Mouse (Mus musculus): ENCODE results near the gene D11Wsu47e. TPM values are rescaled to one million over a fixed set of nuclear protein-coding genes. Genes with fewer than 3 reads are reported as not detected.

The D11Wsu47e gene
- polyA plus RNA-seq, 1 experiment from 2014 or later, result 9.5 TPM

DNA sequence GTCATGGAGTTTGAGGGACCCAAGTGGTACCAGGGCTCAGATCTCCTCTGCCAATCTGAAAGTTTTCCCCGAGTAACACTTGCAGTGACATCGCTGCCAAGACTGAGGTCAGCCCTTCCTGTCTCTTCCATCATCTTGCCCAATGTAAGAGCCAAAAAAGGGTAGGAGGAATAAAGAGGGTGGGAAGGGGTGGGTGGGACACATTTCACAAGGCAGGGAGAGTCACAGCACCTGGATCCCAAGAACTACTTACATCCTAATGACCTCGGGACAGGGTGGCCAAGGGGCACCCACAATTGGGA is 53.3 kb downstream of the D11Wsu47e start:
- Histone ChIP-seq H3K9ac (no peak overlapping the region), H3K27me3 (no peaks in the 10 kb centered on the region), H3K4me2 (no peak overlapping the region), H3K4me3 (replicated peaks) (no peak overlapping the region), H3K27ac (no peak overlapping the region), H3K36me3 (peaks cover 32% of the 10 kb centered on the region), H3K4me1 (replicated peaks) (peaks cover 84% of the 10 kb centered on the region), H3K9me3 (replicated peaks) (no peaks in the 10 kb centered on the region)
- no peak for ATAC-seq (ENCODE audit: low read depth)
- 73% methylated on average over 3 of the region's 3 CpGs for WGBS (ENCODE audit: insufficient replicate concordance)
- DNase-seq, result no peak

DNA sequence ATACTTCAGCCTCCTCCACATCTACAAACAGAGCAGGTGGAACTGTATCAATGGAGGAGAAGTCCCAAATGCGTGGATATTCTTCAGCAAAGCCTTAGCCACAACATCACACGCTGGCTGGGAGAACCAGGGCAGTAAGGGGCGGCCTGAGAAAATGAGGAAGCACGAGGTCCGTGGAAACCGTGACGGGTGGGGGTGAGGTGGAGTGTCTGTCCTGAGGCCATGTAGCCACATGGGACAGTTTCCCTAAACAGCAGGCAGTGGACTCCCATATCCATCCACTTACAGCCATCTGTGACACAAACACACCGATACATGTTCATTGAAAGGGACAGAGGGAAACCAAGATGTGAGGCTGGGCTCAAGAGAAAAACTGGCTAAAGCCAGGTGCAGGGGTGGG is 53.7 kb downstream of the D11Wsu47e start:
- H3K27me3 ChIP-seq, result no peaks in the 10 kb centered on the region
- no peak for DNase-seq
- H3K4me2 ChIP-seq, result no peak overlapping the region
- H3K36me3 ChIP-seq, result peaks cover 36% of the 10 kb centered on the region
- H3K27ac ChIP-seq, result no peak overlapping the region
- H3K9ac ChIP-seq, result no peak overlapping the region
- peaks cover 80% of the 10 kb centered on the region for H3K4me1 ChIP-seq (replicated peaks)
- ATAC-seq (ENCODE audit: low read depth), result no peak
- peaks cover 2% of the 10 kb centered on the region for H3K9me3 ChIP-seq (replicated peaks)
- no peak overlapping the region for H3K4me3 ChIP-seq (replicated peaks)
- 56% methylated on average over 8 of the region's 8 CpGs for WGBS (ENCODE audit: insufficient replicate concordance)

DNA sequence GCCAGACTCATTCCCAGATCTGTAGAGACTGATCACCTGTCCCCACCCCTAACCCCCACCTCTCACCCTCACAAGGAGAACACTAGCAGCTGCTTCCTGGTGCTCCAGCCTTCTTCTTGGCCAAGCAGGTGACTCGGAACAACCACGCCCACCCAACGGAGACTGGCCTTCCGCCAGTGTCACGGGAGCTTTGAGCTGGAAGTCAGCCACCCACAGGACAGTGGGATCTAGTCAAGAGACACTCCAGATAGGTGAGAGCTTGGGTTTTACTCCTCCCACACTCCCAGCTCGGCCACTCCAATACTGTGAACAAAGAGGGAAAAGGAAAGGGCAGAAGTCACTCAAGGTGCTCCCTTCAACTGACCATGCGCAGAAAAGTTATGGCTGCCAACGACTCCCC is 55.0 kb downstream of the D11Wsu47e start:
- no peak overlapping the region for H3K27ac ChIP-seq
- no peaks in the 10 kb centered on the region for H3K27me3 ChIP-seq
- peaks cover 67% of the 10 kb centered on the region for H3K4me1 ChIP-seq (replicated peaks)
- ATAC-seq (ENCODE audit: low read depth), result no peak
- no peak overlapping the region for H3K9ac ChIP-seq
- peaks cover 47% of the 10 kb centered on the region for H3K36me3 ChIP-seq
- H3K9me3 ChIP-seq (replicated peaks), result peaks cover 10% of the 10 kb centered on the region
- 74% methylated on average over 8 of the region's 8 CpGs for WGBS (ENCODE audit: insufficient replicate concordance)
- H3K4me2 ChIP-seq, result no peak overlapping the region
- no peak overlapping the region for H3K4me3 ChIP-seq (replicated peaks)
- no peak for DNase-seq

DNA sequence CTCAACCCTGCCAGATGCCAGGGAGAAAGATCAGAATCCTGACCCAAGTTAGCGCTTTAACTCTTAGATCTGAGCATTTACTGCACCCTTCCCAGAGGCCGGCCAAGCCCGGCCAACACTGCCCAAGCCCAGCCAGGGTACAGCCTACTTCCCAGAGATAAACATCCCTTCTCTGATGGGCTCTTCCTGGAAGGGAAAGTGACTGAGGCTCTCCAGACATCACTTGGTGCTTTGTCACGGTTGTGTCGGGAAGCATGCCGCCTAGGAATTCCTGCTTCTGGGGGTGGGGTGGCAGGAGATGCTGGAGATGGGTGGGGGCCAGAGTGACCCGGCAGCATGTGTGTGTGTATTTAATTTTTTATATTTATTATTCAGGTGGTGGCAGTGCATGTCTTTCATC is 55.9 kb downstream of the D11Wsu47e start:
- WGBS (ENCODE audit: insufficient replicate concordance), result 72% methylated on average over 7 of the region's 7 CpGs
- Histone ChIP-seq H3K4me3 (replicated peaks) (no peak overlapping the region), H3K4me1 (replicated peaks) (peaks cover 59% of the 10 kb centered on the region), H3K4me2 (no peak overlapping the region), H3K9ac (no peak overlapping the region; the same call in 1 of the 2 replicates), H3K36me3 (peaks cover 51% of the 10 kb centered on the region), H3K27ac (no peak overlapping the region), H3K9me3 (replicated peaks) (peaks cover 10% of the 10 kb centered on the region), H3K27me3 (no peaks in the 10 kb centered on the region)
- DNase-seq, result no peak
- no peak for ATAC-seq (ENCODE audit: low read depth)

DNA sequence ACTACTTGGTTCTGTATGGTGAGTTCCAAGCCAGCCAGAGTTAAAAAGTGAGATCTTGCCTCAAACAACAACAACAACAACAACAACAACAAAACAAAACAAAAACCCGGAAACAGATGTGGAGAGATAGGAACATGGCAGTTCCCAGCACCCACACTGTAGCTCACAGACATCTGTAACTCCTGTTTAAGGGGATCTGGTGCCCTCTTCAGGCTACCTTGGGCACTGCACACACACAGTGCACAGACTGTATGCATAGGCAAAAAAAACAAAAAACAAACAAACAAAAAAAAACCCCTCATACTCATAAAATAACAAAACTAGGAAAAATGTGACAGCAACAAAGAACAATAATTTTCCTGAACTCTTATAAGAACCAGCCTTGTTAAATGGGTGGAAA is 58.8 kb downstream of the D11Wsu47e start:
- Histone ChIP-seq H3K9me3 (replicated peaks) (peaks cover 10% of the 10 kb centered on the region), H3K27me3 (no peaks in the 10 kb centered on the region), H3K9ac (no peak overlapping the region), H3K36me3 (peaks cover 62% of the 10 kb centered on the region), H3K4me1 (replicated peaks) (peaks cover 59% of the 10 kb centered on the region), H3K27ac (no peak overlapping the region), H3K4me2 (no peak overlapping the region), H3K4me3 (replicated peaks) (no peak overlapping the region)
- WGBS (ENCODE audit: insufficient replicate concordance), result 82% methylated on average over 1 of the region's 1 CpGs
- ATAC-seq (ENCODE audit: low read depth) (no peak), DNase-seq (no peak)

Other genes with a start within 250 kb of the D11Wsu47e start
- 2.7 and 2.9 TPM in 2 replicates for gene Sstr2, start 65.1 kb upstream of the D11Wsu47e start, polyA plus RNA-seq (2015; fragmentation: Nextera tagmentation; extraction: Ambion mirVana)
- gene Cog1, start 35.2 kb upstream of the D11Wsu47e start, polyA plus RNA-seq (2015; fragmentation: Nextera tagmentation; extraction: Ambion mirVana), result 12.3 and 14.3 TPM in 2 replicates
- gene Slc39a11, start 34.3 kb upstream of the D11Wsu47e start, polyA plus RNA-seq (2015; fragmentation: Nextera tagmentation; extraction: Ambion mirVana), result 15.0 and 16.3 TPM in 2 replicates
- gene Fam104a, start 257 bp upstream of the D11Wsu47e start, polyA plus RNA-seq (2015; fragmentation: Nextera tagmentation; extraction: Ambion mirVana), result 45.1 and 46.3 TPM in 2 replicates
- gene Cpsf4l, start 25.6 kb downstream of the D11Wsu47e start, polyA plus RNA-seq (2015; fragmentation: Nextera tagmentation; extraction: Ambion mirVana), result not detected in 2 replicates
- gene Cdc42ep4, start 67.5 kb downstream of the D11Wsu47e start, polyA plus RNA-seq (2015; fragmentation: Nextera tagmentation; extraction: Ambion mirVana), result 17.3 and 18.4 TPM in 2 replicates